Mouse (Mus musculus) C2C12 (cell line): Measurements from ENCODE around the gene 1700088E04Rik.

Experiments
- CEBPB ChIP-seq: IDR thresholded peaks from one replicate; pipeline ENCODE4 v1.6.1; 2011; ENCODE audit warnings: low read depth, mild to moderate bottlenecking, control low read depth, moderate library complexity
- CTCF ChIP-seq: IDR thresholded peaks from one replicate; pipeline ENCODE4 v1.5.1; 2011; ENCODE audit not compliant: control insufficient read depth, insufficient read depth, insufficient read length
- FOSL1 ChIP-seq: IDR thresholded peaks from one replicate; pipeline ENCODE4 v1.8.0; 2011; ENCODE audit warnings: mild to moderate bottlenecking, low read length; ENCODE audit not compliant: poor library complexity, insufficient read depth, severe bottlenecking
- MAX ChIP-seq: IDR thresholded peaks from one replicate; pipeline ENCODE4 v1.6.1; 2011; ENCODE audit warnings: mild to moderate bottlenecking, control low read depth
- MYOD1 ChIP-seq: IDR thresholded peaks from one replicate; pipeline ENCODE4 v1.6.1; 2011; ENCODE audit warnings: low read depth; ENCODE audit not compliant: control insufficient read depth, insufficient read length
- MYOG ChIP-seq: IDR thresholded peaks from one replicate; pipeline ENCODE4 v1.6.1; 2011; ENCODE audit not compliant: control insufficient read depth, insufficient read length; ENCODE audit errors: extremely low read depth

- TF ChIP-seq MAX (no peak), CEBPB (no peak), MYOD1 (no peak), CTCF (no peak), FOSL1 (no peak), MYOG (no peak)
Observed at GRCm38 (mm10) chr15:79122546-79122945, 18.5 kb downstream of the 1700088E04Rik start.
